Mouse (Mus musculus): ENCODE measurements at regions not wholly inside any gene's neighbourhood (a gene's known extent, or its start where the extent isn't known, plus 50 kb on each side); places are given as distances from the start of the nearest gene placed in this dataset.

- in situ Hi-C loops (cut with MboI; ENCODE audit: unreplicated experiment in 2 of 2), result no loop called here
Measured at GRCm38 (mm10) chr3:52531686-52532351, 263.7 kb downstream of the Foxo1 start.

GRCm38 (mm10) chr3:52530406-52530970 lies 262.4 kb downstream of the Foxo1 start:
- in situ Hi-C loops (cut with MboI; ENCODE audit: unreplicated experiment in 2 of 2), result no loop called here

GRCm38 (mm10) chr3:52529136-52529535 lies 261.0 kb downstream of the Foxo1 start:
- in situ Hi-C loops (cut with MboI; ENCODE audit: unreplicated experiment in 2 of 2), result no loop called here

GRCm38 (mm10) chr3:52528521-52528920 lies 260.4 kb downstream of the Foxo1 start:
- in situ Hi-C loops (cut with MboI; ENCODE audit: unreplicated experiment in 2 of 2), result no loop called here

GRCm38 (mm10) chr3:52527781-52528180 lies 259.6 kb downstream of the Foxo1 start:
- in situ Hi-C loops (cut with MboI; ENCODE audit: unreplicated experiment in 2 of 2), result no loop called here

- in situ Hi-C loops (cut with MboI; ENCODE audit: unreplicated experiment in 2 of 2), result no loop called here
Measured at GRCm38 (mm10) chr3:52527010-52527754, 259.0 kb downstream of the Foxo1 start.

GRCm38 (mm10) chr3:52522886-52523285 lies 254.8 kb downstream of the Foxo1 start:
- in situ Hi-C loops (cut with MboI; ENCODE audit: unreplicated experiment in 2 of 2), result no loop called here

GRCm38 (mm10) chr3:52520609-52520947 lies 252.4 kb downstream of the Foxo1 start:
- in situ Hi-C loops (cut with MboI; ENCODE audit: unreplicated experiment in 2 of 2), result no loop called here

GRCm38 (mm10) chr3:52519910-52520608 lies 251.9 kb downstream of the Foxo1 start:
- in situ Hi-C loops (cut with MboI; ENCODE audit: unreplicated experiment in 2 of 2), result no loop called here

GRCm38 (mm10) chr3:52517808-52518207 lies 249.7 kb downstream of the Foxo1 start:
- in situ Hi-C loops (cut with MboI; ENCODE audit: unreplicated experiment in 2 of 2), result no loop called here

GRCm38 (mm10) chr3:52516691-52517090 lies 248.6 kb downstream of the Foxo1 start:
- in situ Hi-C loops (cut with MboI; ENCODE audit: unreplicated experiment in 2 of 2), result no loop called here

GRCm38 (mm10) chr3:52512761-52513160 lies 244.6 kb downstream of the Foxo1 start:
- in situ Hi-C loops (cut with MboI; ENCODE audit: unreplicated experiment in 2 of 2), result no loop called here

- in situ Hi-C loops (cut with MboI; ENCODE audit: unreplicated experiment in 2 of 2), result no loop called here
Measured at GRCm38 (mm10) chr3:52511549-52511948, 243.4 kb downstream of the Foxo1 start.

- in situ Hi-C loops (cut with MboI; ENCODE audit: unreplicated experiment in 2 of 2), result no loop called here
Measured at GRCm38 (mm10) chr3:52510831-52511230, 242.7 kb downstream of the Foxo1 start.

- in situ Hi-C loops (cut with MboI; ENCODE audit: unreplicated experiment in 2 of 2), result no loop called here
Measured at GRCm38 (mm10) chr3:52510088-52510765, 242.1 kb downstream of the Foxo1 start.

- in situ Hi-C loops (cut with MboI; ENCODE audit: unreplicated experiment in 2 of 2), result no loop called here
Measured at GRCm38 (mm10) chr3:52503925-52504324, 235.8 kb downstream of the Foxo1 start.

- in situ Hi-C loops (cut with MboI; ENCODE audit: unreplicated experiment in 2 of 2), result no loop called here
Measured at GRCm38 (mm10) chr3:52502223-52502622, 234.1 kb downstream of the Foxo1 start.

- in situ Hi-C loops (cut with MboI; ENCODE audit: unreplicated experiment in 2 of 2), result no loop called here
Measured at GRCm38 (mm10) chr3:52501614-52502013, 233.5 kb downstream of the Foxo1 start.

GRCm38 (mm10) chr3:52500026-52500425 lies 231.9 kb downstream of the Foxo1 start:
- in situ Hi-C loops (cut with MboI; ENCODE audit: unreplicated experiment in 2 of 2), result no loop called here

- in situ Hi-C loops (cut with MboI; ENCODE audit: unreplicated experiment in 2 of 2), result no loop called here
Measured at GRCm38 (mm10) chr3:52499581-52499980, 231.4 kb downstream of the Foxo1 start.
